Mouse (Mus musculus): ENCODE data around the gene Tac4. TPM values are rescaled to one million over a fixed set of nuclear protein-coding genes. Genes with fewer than 3 reads are reported as not detected.

Gene Tac4
- polyA plus RNA-seq, 1 experiment from 2014 or later, result 0.29 TPM

DNA sequence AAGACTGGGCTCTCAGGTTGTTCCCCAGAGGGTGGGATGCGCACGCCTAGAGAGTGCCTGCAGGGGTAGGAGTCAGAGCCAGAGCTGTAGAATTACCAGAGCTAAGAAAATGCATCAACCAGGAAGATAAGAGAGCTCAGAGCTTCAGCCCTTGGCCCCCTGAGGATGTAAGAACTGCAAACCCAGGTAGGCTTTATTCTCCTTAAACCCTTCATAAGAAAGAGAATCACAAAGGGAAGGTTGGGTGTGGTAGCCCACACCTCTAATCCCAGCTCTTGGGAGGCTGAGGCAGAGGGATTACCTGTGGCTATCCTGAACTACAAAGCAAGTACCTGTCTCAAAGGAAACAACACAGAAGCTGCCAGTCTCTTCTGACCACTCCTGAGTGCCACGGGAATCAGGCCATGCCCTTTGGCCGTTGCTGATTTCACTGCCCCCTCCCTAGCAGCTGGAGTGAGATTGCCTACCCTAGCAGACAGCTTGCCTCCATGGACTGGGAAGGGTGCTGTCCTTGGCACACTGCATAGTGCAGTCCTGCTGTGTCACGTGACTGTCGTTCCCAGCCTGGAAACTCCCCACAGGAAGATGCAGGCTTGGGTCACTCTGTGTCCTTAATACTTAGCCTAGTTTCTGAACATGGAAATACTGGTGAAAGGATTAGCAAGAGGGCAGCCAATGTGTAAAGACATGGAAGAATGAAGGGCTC is 5.4 kb downstream of the Tac4 start:
- no peak overlapping the region for H3K4me2 ChIP-seq (ENCODE audit: low read depth, low read length, severe bottlenecking)
- WGBS, result 46% methylated on average over 6 of the region's 6 CpGs
- no peaks in the 10 kb centered on the region for H3K9me3 ChIP-seq (ENCODE audit: control insufficient read depth, low read length)
- no peak overlapping the region for H3K9ac ChIP-seq (ENCODE audit: low read length)
- no peaks in the 10 kb centered on the region for H3K27me3 ChIP-seq (ENCODE audit: control insufficient read depth, insufficient read depth, low read length)
- DNase-seq (ENCODE audit: low spot score) (no peak), ATAC-seq (replicated peaks; ENCODE audit: low FRiP score) (no peak)
- no peak overlapping the region for H3K4me3 ChIP-seq (ENCODE audit: low read depth, low read length)
- H3K27ac ChIP-seq (ENCODE audit: low read depth, low read length), result no peak overlapping the region
- H3K4me1 ChIP-seq (replicated peaks; ENCODE audit: control insufficient read depth, insufficient read depth, low read length), result peaks cover 2% of the 10 kb centered on the region
- peaks cover 6% of the 10 kb centered on the region; the same call in 1 of the 2 replicates for H3K36me3 ChIP-seq (ENCODE audit: control insufficient read depth, insufficient read depth, low read length)

DNA sequence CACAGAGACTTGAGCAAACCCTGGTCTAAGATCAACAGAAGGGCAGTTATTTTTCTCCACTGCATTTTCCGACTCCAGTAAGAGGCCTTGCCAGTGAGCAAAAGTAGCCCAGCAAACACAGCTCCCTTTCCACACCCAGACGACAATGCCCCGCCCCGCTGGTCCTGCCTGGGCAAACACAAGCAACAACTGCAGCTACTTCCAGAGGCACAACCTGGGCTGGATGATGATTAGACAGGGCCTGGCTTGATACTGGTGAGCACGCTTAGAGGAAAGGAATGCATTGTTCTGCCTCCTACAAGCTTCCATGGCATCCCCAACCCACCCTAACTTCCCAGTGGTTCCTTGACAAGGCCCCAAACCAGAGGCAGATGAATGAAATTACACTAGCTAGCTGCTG is 12.3 kb downstream of the Tac4 start:
- ATAC-seq (replicated peaks; ENCODE audit: low FRiP score) (no peak), DNase-seq (ENCODE audit: low spot score) (no peak)
- Histone ChIP-seq H3K4me1 (replicated peaks; ENCODE audit: control insufficient read depth, insufficient read depth, low read length) (no peaks in the 10 kb centered on the region), H3K27me3 (ENCODE audit: control insufficient read depth, insufficient read depth, low read length) (no peaks in the 10 kb centered on the region), H3K9me3 (ENCODE audit: control insufficient read depth, low read length) (no peaks in the 10 kb centered on the region), H3K27ac (ENCODE audit: low read depth, low read length) (no peak overlapping the region), H3K36me3 (ENCODE audit: control insufficient read depth, insufficient read depth, low read length) (peaks cover 25% of the 10 kb centered on the region), H3K9ac (ENCODE audit: low read length) (no peak overlapping the region), H3K4me2 (ENCODE audit: low read depth, low read length, severe bottlenecking) (no peak overlapping the region), H3K4me3 (ENCODE audit: low read depth, low read length) (no peak overlapping the region)
- 93% methylated on average over 5 of the region's 5 CpGs for WGBS

DNA sequence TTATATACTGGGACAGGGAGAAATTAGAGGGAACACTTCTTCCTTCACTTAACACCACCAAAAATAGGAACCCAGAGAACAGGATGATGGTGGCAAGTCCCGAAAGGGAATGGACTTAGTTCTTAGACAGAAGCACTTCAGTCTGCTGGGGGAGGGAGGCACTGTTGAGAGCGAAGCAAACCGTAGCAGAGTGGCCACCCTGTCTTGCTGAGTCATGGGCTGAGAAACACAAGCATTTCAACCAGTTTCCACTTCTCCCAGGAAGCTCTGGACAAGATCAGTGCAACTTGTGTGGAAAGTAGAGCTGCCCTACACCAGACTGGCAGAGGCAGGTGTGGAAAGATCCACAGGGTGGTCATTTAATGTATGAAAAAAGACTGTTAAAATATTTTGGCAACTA is 13.3 kb downstream of the Tac4 start:
- ATAC-seq (replicated peaks; ENCODE audit: low FRiP score), result no peak
- 82% methylated on average over 3 of the region's 3 CpGs for WGBS
- H3K4me1 ChIP-seq (replicated peaks; ENCODE audit: control insufficient read depth, insufficient read depth, low read length), result no peaks in the 10 kb centered on the region

DNA sequence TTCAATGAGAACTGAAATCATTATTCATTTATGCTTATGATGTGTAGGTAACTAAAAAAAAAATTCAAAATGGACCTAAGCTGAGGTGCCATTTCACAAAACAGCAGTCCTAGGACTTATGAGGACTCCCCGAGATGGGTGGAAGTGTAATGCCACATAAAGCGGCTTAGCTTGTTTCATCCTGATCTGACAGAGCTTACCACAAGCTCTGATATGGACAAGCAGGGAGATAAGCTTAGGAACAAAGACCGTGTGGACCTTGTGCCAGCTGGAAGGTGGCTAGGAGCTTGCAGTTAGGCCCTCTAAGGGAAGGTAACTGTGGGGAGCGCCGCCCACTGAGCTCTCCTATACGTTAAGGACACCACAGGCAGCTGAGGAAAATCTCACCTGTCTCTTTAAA is 14.7 kb downstream of the Tac4 start:
- H3K27ac ChIP-seq (ENCODE audit: low read depth, low read length), result no peak overlapping the region
- no peak overlapping the region for H3K4me2 ChIP-seq (ENCODE audit: low read depth, low read length, severe bottlenecking)
- no peaks in the 10 kb centered on the region for H3K4me1 ChIP-seq (replicated peaks; ENCODE audit: control insufficient read depth, insufficient read depth, low read length)
- ATAC-seq (replicated peaks; ENCODE audit: low FRiP score) (no peak), DNase-seq (ENCODE audit: low spot score) (no peak)
- no peak overlapping the region for H3K9ac ChIP-seq (ENCODE audit: low read length)
- peaks cover 25% of the 10 kb centered on the region for H3K36me3 ChIP-seq (ENCODE audit: control insufficient read depth, insufficient read depth, low read length)
- WGBS, result 90% methylated on average over 6 of the region's 6 CpGs
- H3K27me3 ChIP-seq (ENCODE audit: control insufficient read depth, insufficient read depth, low read length), result no peaks in the 10 kb centered on the region
- H3K4me3 ChIP-seq (ENCODE audit: low read depth, low read length), result no peak overlapping the region
- H3K9me3 ChIP-seq (ENCODE audit: control insufficient read depth, low read length), result no peaks in the 10 kb centered on the region

More for the DNA sequence above, 13.3 kb downstream of the Tac4 start:
- peaks cover 22% of the 10 kb centered on the region for H3K36me3 ChIP-seq (ENCODE audit: control insufficient read depth, insufficient read depth, low read length)
- DNase-seq (ENCODE audit: low spot score), result no peak
- H3K9me3 ChIP-seq (ENCODE audit: control insufficient read depth, low read length), result no peaks in the 10 kb centered on the region
- no peaks in the 10 kb centered on the region for H3K27me3 ChIP-seq (ENCODE audit: control insufficient read depth, insufficient read depth, low read length)
- H3K4me3 ChIP-seq (ENCODE audit: low read depth, low read length), result no peak overlapping the region
- H3K4me2 ChIP-seq (ENCODE audit: low read depth, low read length, severe bottlenecking), result no peak overlapping the region
- H3K27ac ChIP-seq (ENCODE audit: low read depth, low read length), result no peak overlapping the region
- H3K9ac ChIP-seq (ENCODE audit: low read length), result no peak overlapping the region

DNA sequence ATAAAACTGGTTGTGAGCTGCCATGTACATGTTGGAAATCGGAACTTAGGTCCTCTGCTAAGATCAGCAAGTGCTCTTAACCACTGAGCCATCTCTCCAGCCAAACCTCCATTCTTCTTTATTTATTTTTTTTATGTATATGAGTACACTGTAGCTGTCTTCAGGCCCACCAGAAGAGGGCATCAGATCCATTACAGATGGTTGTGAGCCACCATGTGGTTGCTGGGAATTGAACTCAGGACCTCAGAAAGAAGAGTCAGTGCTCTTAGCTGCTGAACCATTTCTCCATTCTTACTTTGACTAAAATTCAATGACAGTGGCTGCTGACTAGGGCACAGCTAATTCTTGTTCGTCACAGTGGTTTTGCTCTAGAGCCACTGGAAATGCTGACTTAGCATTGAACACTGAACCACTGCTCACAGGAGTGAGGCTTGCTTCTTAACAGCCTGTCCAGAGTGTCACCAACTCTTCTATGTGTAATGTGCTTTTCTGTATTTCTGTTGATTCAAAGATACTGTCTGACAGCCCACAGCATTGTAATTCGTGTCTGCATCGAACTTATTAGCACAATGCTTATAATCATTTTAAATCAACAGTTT is 17.8 kb downstream of the Tac4 start:
- Histone ChIP-seq H3K9ac (ENCODE audit: low read length) (no peak overlapping the region), H3K36me3 (ENCODE audit: control insufficient read depth, insufficient read depth, low read length) (peaks cover 35% of the 10 kb centered on the region), H3K27ac (ENCODE audit: low read depth, low read length) (no peak overlapping the region), H3K4me3 (ENCODE audit: low read depth, low read length) (no peak overlapping the region), H3K4me2 (ENCODE audit: low read depth, low read length, severe bottlenecking) (no peak overlapping the region), H3K27me3 (ENCODE audit: control insufficient read depth, insufficient read depth, low read length) (no peaks in the 10 kb centered on the region), H3K9me3 (ENCODE audit: control insufficient read depth, low read length) (no peaks in the 10 kb centered on the region), H3K4me1 (replicated peaks; ENCODE audit: control insufficient read depth, insufficient read depth, low read length) (no peaks in the 10 kb centered on the region)
- WGBS, result 87% methylated on average over 4 of the region's 4 CpGs
- no peak for ATAC-seq (replicated peaks; ENCODE audit: low FRiP score)
- no peak for DNase-seq (ENCODE audit: low spot score)

GRCm38 (mm10) chr11:95282331-95282730 is 21.0 kb downstream of the Tac4 start:
- H3K27ac ChIP-seq (ENCODE audit: low read depth, low read length), result no peak overlapping the region
- H3K4me1 ChIP-seq (replicated peaks; ENCODE audit: control insufficient read depth, insufficient read depth, low read length), result no peaks in the 10 kb centered on the region
- no peak overlapping the region for H3K4me2 ChIP-seq (ENCODE audit: low read depth, low read length, severe bottlenecking)
- H3K27me3 ChIP-seq (ENCODE audit: control insufficient read depth, insufficient read depth, low read length), result no peaks in the 10 kb centered on the region
- WGBS, result 98% methylated on average over 5 of the region's 5 CpGs
- no peak overlapping the region for H3K4me3 ChIP-seq (ENCODE audit: low read depth, low read length)
- no peak for ATAC-seq (replicated peaks; ENCODE audit: low FRiP score)
- H3K36me3 ChIP-seq (ENCODE audit: control insufficient read depth, insufficient read depth, low read length), result peaks cover 25% of the 10 kb centered on the region
- no peak overlapping the region for H3K9ac ChIP-seq (ENCODE audit: low read length)
- no peaks in the 10 kb centered on the region for H3K9me3 ChIP-seq (ENCODE audit: control insufficient read depth, low read length)
- DNase-seq (ENCODE audit: low spot score), result no peak

DNA sequence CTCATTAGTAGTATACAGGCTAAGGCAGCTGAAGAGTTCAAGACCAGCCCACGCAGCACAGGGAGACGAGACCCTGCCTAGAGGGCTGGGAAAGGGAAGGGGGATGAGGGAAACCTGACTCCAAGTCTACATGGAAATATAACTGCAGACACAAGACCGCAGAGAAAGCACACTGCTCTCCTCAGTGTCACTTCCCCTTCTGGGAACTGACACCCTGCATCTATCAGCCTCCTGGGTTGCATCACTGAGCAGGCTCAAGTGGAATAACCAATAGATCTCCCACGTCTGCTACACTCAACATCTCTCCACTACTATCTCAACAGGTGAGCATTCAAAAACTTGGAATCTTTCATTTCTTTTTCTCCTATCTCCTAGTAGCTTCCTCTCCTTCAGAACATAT is 30.7 kb downstream of the Tac4 start:
- WGBS, result 88% methylated on average over 4 of the region's 4 CpGs
- no peak overlapping the region for H3K9ac ChIP-seq (ENCODE audit: low read length)
- H3K36me3 ChIP-seq (ENCODE audit: control insufficient read depth, insufficient read depth, low read length), result peaks cover 12% of the 10 kb centered on the region
- no peak overlapping the region for H3K4me3 ChIP-seq (ENCODE audit: low read depth, low read length)
- no peak overlapping the region for H3K27ac ChIP-seq (ENCODE audit: low read depth, low read length)
- DNase-seq (ENCODE audit: low spot score) (no peak), ATAC-seq (replicated peaks; ENCODE audit: low FRiP score) (no peak)
- no peak overlapping the region for H3K4me2 ChIP-seq (ENCODE audit: low read depth, low read length, severe bottlenecking)
- H3K9me3 ChIP-seq (ENCODE audit: control insufficient read depth, low read length), result no peaks in the 10 kb centered on the region
- no peaks in the 10 kb centered on the region for H3K27me3 ChIP-seq (ENCODE audit: control insufficient read depth, insufficient read depth, low read length)
- H3K4me1 ChIP-seq (replicated peaks; ENCODE audit: control insufficient read depth, insufficient read depth, low read length), result no peaks in the 10 kb centered on the region

GRCm38 (mm10) chr11:95293017-95293624 is 31.8 kb downstream of the Tac4 start:
- Histone ChIP-seq H3K4me3 (ENCODE audit: low read depth, low read length) (no peak overlapping the region), H3K4me2 (ENCODE audit: low read depth, low read length, severe bottlenecking) (no peak overlapping the region), H3K4me1 (replicated peaks; ENCODE audit: control insufficient read depth, insufficient read depth, low read length) (no peaks in the 10 kb centered on the region), H3K36me3 (ENCODE audit: control insufficient read depth, insufficient read depth, low read length) (peaks cover 16% of the 10 kb centered on the region), H3K27ac (ENCODE audit: low read depth, low read length) (no peak overlapping the region), H3K27me3 (ENCODE audit: control insufficient read depth, insufficient read depth, low read length) (no peaks in the 10 kb centered on the region), H3K9me3 (ENCODE audit: control insufficient read depth, low read length) (no peaks in the 10 kb centered on the region), H3K9ac (ENCODE audit: low read length) (no peak overlapping the region)
- DNase-seq (ENCODE audit: low spot score) (no peak), ATAC-seq (replicated peaks; ENCODE audit: low FRiP score) (no peak)
- WGBS, result 93% methylated on average over 8 of the region's 8 CpGs

Data from forebrain, embryonic 11.5 days (tissue).